Mouse (Mus musculus) erythroblast, adult 5-6 weeks (primary cell): ENCODE measurements around the gene Scn8a. TPM values are rescaled to one million over a fixed set of nuclear protein-coding genes. Genes with fewer than 3 reads are reported as not detected.

Source experiments
- ATAC-seq: replicated peaks from 2 replicates; pipeline ENCODE4 v1.8.0; 2016; ENCODE audit warnings: moderate number of reproducible peaks, mild to moderate bottlenecking, moderate TSS enrichment, inconsistent platforms; ENCODE audit not compliant: poor library complexity, low FRiP score, severe bottlenecking
- total RNA-seq, 2 experiments: library from RNA; stranded (forward) in 1 of 2; stranded (reverse) in 1 of 2; fragments of 150-400 nt in 1 of 2; fragments of 200-764, 138-1000 nt in 1 of 2; gene quantifications; 2 replicates each; pipeline versions ENCODE4 v1.2.3 to v1.2.4; 2015 to 2017; ENCODE audit warnings: low replicate concordance in 2 of 2

Scn8a gene
- total RNA-seq, 2 experiments from 2014 or later = not detected

DNA sequence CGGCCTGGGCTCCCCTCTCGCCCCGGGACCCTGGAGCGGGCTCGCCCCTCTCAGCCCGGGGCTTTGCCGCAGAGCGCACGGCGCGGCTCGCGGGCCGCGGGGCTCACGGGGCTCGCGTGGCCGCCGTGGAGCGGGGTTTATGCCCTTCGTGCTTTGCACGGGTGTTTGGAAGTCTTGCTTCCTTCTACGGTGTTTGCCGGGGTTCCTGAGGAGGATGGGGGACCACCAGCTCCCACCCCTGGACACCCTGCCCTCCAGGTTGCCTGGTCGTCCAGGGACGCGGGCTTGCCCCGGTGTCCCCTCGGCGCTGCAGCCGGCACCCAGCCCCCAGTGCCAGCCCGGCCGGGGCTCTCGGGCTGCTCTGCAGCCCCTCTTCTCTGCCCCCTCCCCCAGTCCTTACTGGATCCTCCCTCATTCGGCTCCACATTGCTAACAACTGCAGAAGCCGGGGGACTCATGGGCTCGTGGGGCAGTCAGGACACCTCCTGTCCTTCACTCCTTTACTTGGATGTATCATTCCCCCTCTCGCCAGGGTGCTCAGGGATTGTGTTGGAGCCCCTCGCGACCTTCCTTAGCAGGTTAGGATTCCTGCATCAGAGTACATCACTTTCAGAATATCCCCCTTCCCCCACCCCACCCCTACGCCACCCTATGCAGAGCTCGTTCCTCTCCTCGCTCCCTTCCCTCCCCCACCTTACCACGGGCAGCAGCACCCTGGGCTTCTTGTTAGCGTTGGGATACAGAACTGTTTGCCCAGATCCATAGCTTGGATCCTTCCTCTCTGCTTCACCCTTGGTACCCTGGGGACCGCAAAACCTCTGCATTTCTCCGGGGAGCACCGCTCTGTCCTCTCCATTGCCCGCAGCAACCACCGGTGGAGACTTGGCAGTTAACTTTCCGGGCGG is 1.7 kb downstream of the Scn8a start:
- no peak for ATAC-seq

DNA sequence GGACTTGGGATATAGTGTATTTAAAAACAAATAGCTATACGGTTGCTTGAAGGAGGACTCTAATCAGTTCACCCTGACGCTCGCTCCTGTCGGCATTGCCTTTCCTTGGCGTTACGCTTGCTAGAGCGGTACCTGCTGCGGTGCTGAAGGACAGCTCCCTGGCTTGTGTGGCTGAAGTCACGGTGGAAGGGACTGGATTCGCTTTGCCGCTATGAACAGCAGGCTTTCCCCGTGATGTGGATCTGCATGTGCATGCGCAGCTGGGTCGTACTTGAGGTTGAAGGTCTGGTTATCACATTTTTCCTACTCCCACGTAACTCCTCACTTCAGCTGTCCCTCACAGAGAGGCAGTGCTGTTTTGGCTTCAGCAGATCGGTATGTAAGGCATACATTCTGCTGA is 3.5 kb downstream of the Scn8a start:
- ATAC-seq = no peak

DNA sequence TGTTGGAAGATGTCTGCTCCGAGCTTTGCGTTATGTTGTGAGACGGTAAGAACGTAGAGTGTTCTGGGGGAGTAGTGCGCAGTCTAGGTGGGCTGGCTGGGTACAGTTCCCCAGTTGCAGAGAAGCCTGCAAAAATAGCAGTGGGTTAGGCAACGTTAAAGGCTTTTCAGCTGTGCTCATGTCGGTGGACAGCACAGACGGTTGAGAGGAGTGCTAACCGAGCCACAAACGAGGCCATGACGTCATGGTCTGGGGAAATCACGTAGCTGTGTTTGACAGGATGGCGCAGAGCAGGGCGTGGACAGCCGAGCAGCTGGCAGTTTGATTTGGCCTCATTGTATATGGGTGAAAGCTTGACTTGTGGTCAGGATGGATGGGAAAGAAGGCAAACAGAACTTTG is 9.4 kb downstream of the Scn8a start:
- ATAC-seq = no peak

DNA sequence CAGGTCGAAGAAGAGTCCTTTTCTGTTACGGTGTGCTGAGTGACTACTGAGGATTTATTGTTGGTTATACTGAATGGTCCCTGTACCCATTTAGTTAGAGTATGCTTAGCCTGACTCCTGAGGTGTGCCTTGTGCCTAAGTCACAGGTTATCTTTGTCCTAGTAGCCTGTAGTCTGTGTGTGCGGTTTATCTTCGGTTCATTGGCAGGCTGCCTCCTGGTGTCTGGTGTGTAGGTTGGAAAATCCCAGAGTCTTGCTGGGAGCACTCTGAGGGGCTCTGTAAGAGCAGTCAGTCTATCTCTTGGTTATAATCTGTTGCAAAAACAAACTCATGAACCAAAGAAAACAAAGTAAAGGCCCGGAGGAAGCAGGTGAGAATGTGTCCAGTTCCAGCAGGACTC is 11.7 kb downstream of the Scn8a start:
- ATAC-seq = no peak

DNA sequence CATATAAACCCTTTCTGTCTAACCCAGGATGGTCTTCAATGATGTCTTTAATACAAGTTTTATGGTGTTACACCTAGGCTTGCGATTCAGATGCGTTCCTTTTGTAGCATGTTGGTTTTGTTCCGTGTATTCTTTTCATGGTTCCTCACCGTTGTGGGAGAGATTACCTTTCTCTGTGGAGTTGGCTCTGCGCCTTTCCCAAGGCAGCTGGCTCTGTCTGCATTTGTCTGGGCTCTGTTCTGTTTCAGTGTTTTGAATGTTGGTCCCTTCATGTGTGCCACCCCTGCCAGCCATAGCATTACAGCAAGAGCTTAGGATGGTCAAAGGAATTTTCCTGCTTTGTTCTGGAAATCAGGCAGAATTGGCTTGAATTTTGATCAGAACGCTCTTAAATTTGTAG is 14.8 kb downstream of the Scn8a start:
- ATAC-seq = no peak

DNA sequence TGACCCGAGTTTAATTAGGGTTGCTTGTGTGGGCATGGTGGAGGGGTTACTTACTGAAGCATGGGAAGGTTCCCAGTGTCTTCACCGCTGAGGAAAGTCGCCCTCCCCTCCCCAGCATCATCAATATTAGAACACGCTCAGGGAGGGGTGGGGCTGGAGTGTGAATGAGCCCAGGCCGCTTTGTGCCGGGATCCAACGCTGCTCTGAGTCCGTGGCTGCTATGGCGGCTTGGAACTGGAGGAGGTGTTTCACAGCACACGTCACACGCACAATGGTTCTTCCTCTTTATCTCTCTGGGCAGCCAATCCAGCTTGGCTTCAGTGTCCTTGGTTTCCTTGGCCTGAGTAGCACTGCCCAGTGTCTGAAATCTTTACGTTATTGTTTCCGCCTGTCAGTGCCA is 22.3 kb downstream of the Scn8a start:
- no peak for ATAC-seq

DNA sequence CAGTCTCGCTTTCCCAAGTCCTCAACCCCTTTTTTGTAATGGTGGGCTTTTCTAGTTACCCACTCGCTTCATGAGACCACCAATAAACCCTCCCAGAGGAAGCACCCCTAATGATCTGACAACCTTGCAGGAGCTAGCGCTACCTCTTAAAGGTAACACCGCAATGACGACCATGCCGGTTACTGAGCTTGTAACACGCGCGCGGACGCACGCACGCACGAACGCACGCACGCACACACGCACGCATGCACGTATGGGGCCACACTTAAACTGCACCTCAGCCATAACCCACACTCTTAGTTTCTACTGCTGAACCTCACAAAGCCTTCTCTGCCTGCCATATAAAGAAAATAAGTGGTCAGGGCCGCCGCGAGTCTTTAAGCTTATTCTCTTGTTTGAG is 26.8 kb downstream of the Scn8a start:
- no peak for ATAC-seq

DNA sequence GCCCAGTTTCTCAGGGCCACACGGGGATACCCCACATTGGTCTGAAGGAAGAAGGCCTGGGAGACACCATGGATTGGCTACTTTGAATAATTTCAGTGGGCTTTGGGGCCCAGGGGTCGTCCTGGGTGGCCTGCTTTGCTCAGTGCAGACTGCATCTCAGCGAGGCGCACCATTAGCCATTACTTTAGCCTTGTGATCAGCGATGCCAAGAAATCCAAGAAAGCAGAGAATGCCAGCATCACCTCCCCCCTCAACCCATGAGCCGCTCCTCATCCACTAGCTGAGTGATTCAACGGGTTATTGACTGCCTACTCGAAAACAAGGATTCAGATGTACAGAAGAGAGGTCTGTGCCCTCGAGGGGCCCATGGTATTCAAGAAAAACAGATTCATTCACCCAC is 34.2 kb downstream of the Scn8a start:
- ATAC-seq = no peak

DNA sequence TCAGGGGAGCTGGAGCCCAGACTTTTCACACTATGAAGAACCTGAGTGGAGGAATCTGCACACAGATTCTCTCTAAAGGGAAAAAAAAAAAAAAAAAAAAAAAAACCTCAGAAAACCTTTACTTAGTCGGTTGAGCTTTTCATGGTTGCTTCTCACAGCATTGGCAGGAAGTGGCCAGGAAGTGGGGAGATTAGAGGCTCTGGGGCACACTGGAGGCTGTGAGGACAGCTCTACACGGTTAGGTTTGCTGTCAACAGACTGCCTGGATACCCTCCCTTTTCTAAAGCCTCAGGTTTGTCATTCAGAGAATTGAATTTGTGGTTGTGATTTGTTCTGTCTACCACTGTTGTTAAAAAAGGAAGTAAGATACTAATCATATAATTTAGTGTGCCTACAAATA is 35.3 kb downstream of the Scn8a start:
- no peak for ATAC-seq

DNA sequence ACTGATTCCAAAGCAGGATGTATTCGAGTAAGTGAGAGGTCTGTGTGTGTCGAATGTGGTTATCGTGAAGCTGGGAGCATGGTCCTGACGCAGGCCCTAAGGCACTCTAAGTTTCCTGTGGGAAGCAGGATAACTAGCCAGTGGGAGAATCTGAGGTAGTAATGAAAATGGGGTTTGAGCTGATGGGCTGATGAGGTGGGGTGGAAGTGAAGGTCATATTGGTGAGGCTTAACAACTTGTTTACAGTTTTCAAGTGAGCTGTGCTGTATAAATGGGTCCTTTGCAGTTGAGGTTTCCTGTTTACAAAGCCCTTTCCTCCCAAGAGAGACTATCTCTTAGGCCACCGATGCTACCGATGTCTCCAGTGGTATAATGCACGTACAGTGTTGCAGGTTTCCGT is 36.1 kb downstream of the Scn8a start:
- ATAC-seq = no peak

DNA sequence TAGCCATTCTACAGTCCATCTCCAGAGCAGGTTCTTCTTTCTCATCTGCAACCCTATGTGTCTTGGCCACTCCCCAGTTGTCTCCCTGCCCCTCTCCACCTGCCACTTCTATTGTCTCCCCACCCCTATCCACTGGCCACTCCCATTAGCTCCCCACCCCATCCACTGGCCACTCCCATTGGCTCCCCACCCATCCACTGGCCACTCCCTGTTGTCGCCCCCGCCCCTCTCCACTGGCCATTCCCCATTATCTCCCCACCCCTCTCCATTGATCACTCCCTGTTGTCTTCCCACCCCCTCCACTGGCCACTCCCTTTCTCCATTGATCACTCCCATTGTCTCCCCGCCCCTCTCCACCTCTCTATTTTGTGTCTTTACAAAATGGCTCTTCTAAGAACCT is 39.2 kb downstream of the Scn8a start:
- no peak for ATAC-seq

DNA sequence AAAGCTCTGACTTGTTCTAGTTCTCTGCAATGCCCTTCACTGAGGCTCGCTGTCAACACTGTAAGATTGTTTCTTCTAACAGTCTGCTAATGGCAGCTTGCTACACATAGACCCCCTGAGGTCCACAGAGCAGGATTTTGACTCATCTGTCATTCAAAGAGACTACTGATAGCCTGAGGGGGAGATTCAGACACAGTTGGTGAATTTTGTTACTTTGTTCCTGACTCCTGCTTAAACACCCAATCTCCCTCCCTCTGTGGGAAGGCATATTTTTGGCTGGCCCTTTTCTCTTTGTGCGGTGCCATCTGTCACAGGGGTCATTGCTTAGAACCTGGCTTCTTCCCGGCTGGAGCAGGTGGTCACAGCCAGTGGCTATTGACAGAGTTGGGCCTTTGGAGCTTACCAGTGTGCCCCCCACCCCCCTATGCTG is 40.1 kb downstream of the Scn8a start:
- no peak for ATAC-seq

DNA sequence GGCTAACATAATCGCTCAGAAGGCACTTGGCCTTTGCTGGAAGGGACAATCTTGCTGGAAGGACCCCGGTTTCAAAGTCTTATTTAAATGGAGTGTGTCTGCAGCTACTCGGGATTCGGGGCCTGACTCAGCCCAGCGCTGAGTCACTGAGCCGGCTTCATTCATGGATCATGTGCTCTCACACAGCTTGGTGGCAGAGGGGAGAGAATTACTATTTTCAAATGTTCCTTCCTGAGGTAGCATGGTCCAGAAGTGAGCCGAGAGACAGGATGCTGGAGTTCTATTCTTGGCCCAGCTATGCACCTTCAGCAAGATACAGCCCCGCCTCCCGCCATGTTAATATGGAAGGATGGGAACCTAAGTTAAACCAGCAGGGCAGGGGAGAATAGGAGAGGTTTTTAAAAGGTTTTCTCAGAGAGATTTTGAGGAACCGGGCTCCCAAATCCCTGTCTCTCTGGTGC is 40.8 kb downstream of the Scn8a start:
- no peak for ATAC-seq

DNA sequence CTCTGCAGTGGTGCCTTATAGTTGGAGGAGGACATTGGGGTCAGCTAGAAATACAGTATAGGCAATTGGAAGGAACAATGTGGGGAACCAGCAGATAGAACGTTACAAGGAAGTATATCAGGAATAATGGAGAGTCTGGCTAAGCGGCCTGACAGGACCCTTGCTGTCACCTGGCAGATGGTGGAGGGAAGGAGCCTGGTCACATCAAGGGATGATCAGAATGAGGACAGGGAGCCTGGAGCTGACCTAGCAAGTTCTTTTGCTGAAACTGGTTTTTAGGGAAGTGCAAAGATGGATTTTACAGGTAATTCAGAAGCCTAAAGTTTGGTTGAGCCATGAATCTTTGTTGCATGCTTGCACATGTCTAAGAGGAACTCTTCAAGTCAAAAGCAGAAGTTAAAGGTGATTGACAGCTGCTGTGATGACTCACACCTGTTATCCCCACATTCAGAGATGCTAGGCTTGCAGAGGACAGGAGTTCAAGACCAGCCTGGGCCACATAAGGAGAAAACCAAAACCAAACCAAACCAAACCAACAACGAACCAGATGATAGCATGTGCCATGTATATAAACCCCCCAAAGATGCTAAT is 43.1 kb downstream of the Scn8a start:
- ATAC-seq = no peak

DNA sequence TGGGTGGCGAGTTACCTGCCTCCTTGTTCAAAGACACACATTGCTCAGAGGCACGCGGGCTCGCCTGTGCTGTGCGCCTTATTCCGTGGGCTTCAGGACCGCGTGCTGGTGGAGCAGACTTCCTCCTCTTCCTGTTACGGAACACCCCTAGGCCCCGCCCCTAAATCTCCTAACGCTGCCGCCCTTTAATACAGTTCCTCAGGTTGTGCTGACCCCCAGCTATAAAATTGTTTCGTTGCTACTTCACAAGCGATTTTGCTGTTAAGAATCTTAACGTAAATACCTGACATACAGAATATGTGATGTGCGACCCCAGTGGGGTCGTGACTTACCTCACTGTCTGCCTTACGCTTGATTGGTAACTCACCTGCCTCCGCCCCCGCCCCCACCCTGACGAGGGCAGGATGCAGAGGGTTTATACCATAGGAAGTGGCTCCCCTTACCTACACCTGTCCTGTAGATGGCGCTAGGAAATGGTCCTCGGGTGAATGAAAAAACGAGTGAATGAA is 45.1 kb downstream of the Scn8a start:
- no peak for ATAC-seq

DNA sequence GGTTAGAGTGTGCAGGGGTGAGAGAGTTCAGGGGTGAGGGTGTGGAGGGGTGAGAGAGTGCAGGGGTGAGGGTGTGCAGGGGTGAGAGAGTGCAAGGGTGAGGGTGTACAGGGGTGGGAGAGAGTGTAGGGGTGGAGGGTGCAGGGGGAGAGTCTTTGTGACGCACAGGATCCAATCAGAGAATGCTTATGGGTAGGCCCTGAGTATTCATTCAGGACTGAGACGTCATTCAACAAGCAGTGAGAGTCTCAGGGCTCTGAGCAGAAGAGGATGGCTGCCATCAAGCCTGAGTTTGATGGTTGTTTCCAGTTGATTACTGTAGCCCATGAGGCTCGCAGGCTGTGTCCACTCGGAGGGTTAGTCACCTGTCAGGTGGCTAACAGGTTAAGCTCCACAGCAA is 48.4 kb downstream of the Scn8a start:
- no peak for ATAC-seq

DNA sequence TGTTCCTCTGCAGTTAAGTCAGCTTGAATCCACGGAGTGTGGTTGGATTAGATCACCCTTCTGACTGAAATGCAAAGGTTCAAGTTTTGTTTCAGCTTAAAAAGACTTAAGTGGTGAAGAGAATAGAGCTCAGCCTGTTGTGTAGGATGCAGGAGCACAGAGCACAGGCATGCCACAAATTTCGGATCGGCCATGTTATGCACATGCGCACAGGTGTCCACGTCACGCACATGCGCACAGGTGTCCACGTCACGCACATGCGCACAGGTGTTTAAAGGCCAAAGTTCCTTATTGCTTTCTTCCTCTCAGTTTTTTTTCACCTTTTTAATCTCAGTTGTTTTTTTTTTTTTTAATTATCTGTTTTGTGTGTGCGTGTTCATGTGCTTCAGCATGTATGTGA is 52.6 kb downstream of the Scn8a start:
- ATAC-seq = no peak

DNA sequence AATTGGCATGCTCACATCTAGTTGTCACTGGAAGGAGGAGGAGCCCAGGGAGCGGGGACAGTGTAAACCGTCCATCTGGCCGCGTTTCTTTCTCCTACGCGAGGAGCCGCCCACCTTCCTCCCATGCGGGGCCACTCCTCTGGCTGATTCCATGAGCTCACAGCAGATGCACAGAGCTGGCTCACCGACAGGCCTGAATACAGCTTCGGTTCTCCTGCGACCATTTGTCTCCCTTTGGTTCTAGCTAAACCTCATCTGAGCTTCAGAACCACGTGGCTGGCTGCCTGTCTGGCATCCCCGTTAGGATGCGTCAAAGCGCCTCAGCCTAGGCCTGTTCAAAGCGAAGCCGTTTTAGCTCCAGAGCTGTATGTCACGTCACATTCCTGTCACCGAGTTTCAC is 53.8 kb downstream of the Scn8a start:
- no peak for ATAC-seq

DNA sequence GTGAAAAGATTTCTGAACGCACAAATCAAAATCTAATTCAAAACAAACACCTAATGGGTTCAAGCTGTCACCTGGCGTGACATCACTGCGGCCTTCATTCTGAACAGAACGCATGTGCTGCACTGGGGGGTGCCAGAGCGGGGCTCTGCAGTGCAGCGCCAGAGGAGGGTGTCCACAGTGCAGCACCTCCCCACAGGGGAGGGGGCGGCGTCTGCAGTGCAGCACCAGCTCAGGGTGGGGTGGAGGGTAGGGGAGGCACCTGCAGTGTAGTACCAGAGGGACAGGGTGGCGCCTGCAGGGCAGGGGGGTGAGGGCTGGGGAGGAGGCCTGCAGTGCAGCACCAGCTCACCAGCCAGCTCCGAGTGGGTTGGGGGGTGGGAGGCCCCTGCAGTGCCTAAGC is 55.3 kb downstream of the Scn8a start:
- no peak for ATAC-seq

DNA sequence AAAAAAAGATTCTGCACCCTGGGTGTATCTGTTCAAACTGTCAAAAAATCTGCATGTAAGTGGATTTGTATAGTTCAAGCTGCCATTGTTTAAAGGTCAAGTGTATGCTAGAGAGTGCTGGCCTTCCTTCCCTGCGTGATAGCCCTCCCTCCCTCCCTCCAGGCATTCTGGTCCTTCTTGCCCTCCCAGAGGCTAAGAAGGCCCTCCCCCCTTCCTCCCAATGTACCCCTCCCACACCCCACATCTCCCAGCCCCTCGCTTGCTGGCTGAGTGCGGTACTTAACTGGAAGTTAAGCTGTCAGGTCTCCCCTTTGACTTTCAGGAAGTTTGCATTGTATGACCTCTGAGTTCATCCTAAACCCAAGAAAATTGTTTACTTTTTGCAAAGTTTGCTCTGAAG is 60.8 kb downstream of the Scn8a start:
- ATAC-seq = no peak

DNA sequence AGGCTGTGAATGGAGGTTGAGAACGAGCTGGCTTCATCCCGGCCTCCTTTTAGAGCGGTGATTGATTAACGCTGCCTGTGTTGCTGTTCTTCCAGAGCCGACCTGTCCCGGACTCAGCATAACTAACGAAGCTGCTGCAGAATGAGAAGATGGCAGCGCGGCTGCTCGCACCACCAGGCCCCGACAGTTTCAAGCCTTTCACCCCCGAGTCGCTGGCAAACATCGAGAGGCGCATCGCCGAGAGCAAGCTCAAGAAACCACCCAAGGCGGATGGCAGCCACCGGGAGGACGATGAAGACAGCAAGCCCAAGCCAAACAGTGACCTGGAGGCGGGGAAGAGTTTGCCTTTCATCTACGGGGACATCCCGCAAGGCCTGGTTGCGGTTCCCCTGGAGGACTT is 66.5 kb downstream of the Scn8a start:
- ATAC-seq = no peak
